Mouse (Mus musculus): ENCODE measurements around the gene Mdga2. TPM values are rescaled to one million over a fixed set of nuclear protein-coding genes. Genes with fewer than 3 reads are reported as not detected.

Gene Mdga2
- total and polyA plus RNA-seq, 3 experiments: 2.1 TPM; not detected in 2

GRCm38 (mm10) chr12:67140131-67140530 is 82.2 kb downstream of the Mdga2 start:
- Histone ChIP-seq H3K4me1 (ENCODE audit: control insufficient read depth in 1 of 2, insufficient read depth in 2 of 2, low read length in 2 of 2) (no peaks in the 10 kb centered on the region), H3K9ac (ENCODE audit: control insufficient read depth, low read depth, low read length, poor library complexity, severe bottlenecking) (no peak overlapping the region), H3K27me3 (ENCODE audit: control insufficient read depth in 1 of 2, insufficient read depth in 2 of 2, low read length in 2 of 2) (no peaks in the 10 kb centered on the region), H3K4me3 (ENCODE audit: control insufficient read depth in 1 of 2, insufficient read depth in 1 of 2, low read depth in 2 of 2, low read length in 2 of 2) (no peak overlapping the region), H3K9me3 (replicated peaks; ENCODE audit: insufficient read depth, low read length) (no peaks in the 10 kb centered on the region), H3K36me3 (ENCODE audit: control insufficient read depth in 1 of 2, insufficient read depth in 2 of 2, low read length in 2 of 2) (no peaks in the 10 kb centered on the region), H3K79me2 (ENCODE audit: control insufficient read depth, insufficient read depth, low read length, poor library complexity) (no peaks in the 10 kb centered on the region), H3K27ac (ENCODE audit: control insufficient read depth, low read depth, low read length) (no peak overlapping the region)
- no peak for DNase-seq (ENCODE audit: low read depth, low spot score)
- TF ChIP-seq NRF1 (IDR thresholded peaks at IDR 0.05; ENCODE audit: insufficient read depth, low read depth, low read length, poor library complexity, severe bottlenecking) (no peak), POLR2AphosphoS2 (IDR thresholded peaks at IDR 0.05; ENCODE audit: low read length) (no peak), ZC3H11A (IDR thresholded peaks at IDR 0.05; ENCODE audit: low read depth, low read length) (no peak), ETS1 (IDR thresholded peaks at IDR 0.05; ENCODE audit: low read depth, low read length) (no peak), ZNF384 (IDR thresholded peaks at IDR 0.05; ENCODE audit: low read depth, low read length) (no peak), MEF2A (IDR thresholded peaks at IDR 0.05; ENCODE audit: extremely low read depth, insufficient replicate concordance, low read depth, low read length, poor library complexity, severe bottlenecking) (no peak), JUND (IDR thresholded peaks at IDR 0.05; ENCODE audit: low read depth, low read length) (no peak), MYB (IDR thresholded peaks at IDR 0.05; ENCODE audit: low read depth, low read length) (no peak), ZKSCAN1 (IDR thresholded peaks at IDR 0.05; ENCODE audit: low read depth, low read length) (no peak)

GRCm38 (mm10) chr12:67127457-67127856 is 94.9 kb downstream of the Mdga2 start:
- H3K4me3 ChIP-seq (ENCODE audit: control insufficient read depth in 1 of 2, insufficient read depth in 1 of 2, low read depth in 2 of 2, low read length in 2 of 2): no peak overlapping the region
- no peak overlapping the region for H3K9ac ChIP-seq (ENCODE audit: control insufficient read depth, low read depth, low read length, poor library complexity, severe bottlenecking)
- no peak for TF ChIP-seq ZNF384 (IDR thresholded peaks at IDR 0.05; ENCODE audit: low read depth, low read length)
- TF ChIP-seq CTCF (IDR thresholded peaks at IDR 0.05 in 2 of 3, conservative IDR thresholded peaks at IDR 0.05 in 1 of 3; ENCODE audit: control insufficient read depth in 1 of 3, insufficient read depth in 1 of 3, low read depth in 2 of 3, low read length in 3 of 3, poor library complexity in 1 of 3, severe bottlenecking in 1 of 3): no peak
- no peak for TF ChIP-seq SMC3 (IDR thresholded peaks at IDR 0.05; ENCODE audit: low read depth, low read length)
- TF ChIP-seq MEF2A (IDR thresholded peaks at IDR 0.05; ENCODE audit: extremely low read depth, insufficient replicate concordance, low read depth, low read length, poor library complexity, severe bottlenecking): no peak
- no peak for TF ChIP-seq POLR2AphosphoS2 (IDR thresholded peaks at IDR 0.05; ENCODE audit: low read length)
- TF ChIP-seq MAX (IDR thresholded peaks at IDR 0.05; ENCODE audit: low read length): no peak
- TF ChIP-seq KAT2A (conservative IDR thresholded peaks at IDR 0.05; ENCODE audit: low read depth, low read length): no peak
- no peak for TF ChIP-seq SIN3A (IDR thresholded peaks at IDR 0.05; ENCODE audit: low read length)
- no peak for TF ChIP-seq MAZ (IDR thresholded peaks at IDR 0.05; ENCODE audit: low read depth, low read length)
- no peak for TF ChIP-seq MAFK (IDR thresholded peaks at IDR 0.05; ENCODE audit: borderline replicate concordance, low read depth, low read length)
- TF ChIP-seq MYC (IDR thresholded peaks at IDR 0.05; ENCODE audit: low read depth, low read length): no peak
- TF ChIP-seq NRF1 (IDR thresholded peaks at IDR 0.05; ENCODE audit: insufficient read depth, low read depth, low read length, poor library complexity, severe bottlenecking): no peak
- TF ChIP-seq RAD21 (IDR thresholded peaks at IDR 0.05; ENCODE audit: low read depth, low read length): no peak
- TF ChIP-seq EP300 (IDR thresholded peaks at IDR 0.05; ENCODE audit: low read depth in 1 of 2, low read length in 2 of 2): no peak
- no peak for TF ChIP-seq GATA1 (IDR thresholded peaks at IDR 0.05; ENCODE audit: low read depth, low read length)
- TF ChIP-seq MXI1 (IDR thresholded peaks at IDR 0.05; ENCODE audit: low read depth, low read length): no peak
- H3K27me3 ChIP-seq (ENCODE audit: control insufficient read depth in 1 of 2, insufficient read depth in 2 of 2, low read length in 2 of 2): no peaks in the 10 kb centered on the region
- no peak for DNase-seq (ENCODE audit: low read depth, low spot score)
- H3K9me3 ChIP-seq (replicated peaks; ENCODE audit: insufficient read depth, low read length): no peaks in the 10 kb centered on the region
- no peaks in the 10 kb centered on the region for H3K36me3 ChIP-seq (ENCODE audit: control insufficient read depth in 1 of 2, insufficient read depth in 2 of 2, low read length in 2 of 2)
- H3K27ac ChIP-seq (ENCODE audit: control insufficient read depth, low read depth, low read length): no peak overlapping the region
- H3K4me1 ChIP-seq (ENCODE audit: control insufficient read depth in 1 of 2, insufficient read depth in 2 of 2, low read length in 2 of 2): no peaks in the 10 kb centered on the region
- H3K79me2 ChIP-seq (ENCODE audit: control insufficient read depth, insufficient read depth, low read length, poor library complexity): no peaks in the 10 kb centered on the region
